Mouse (Mus musculus) midbrain, embryonic 11.5 days (tissue): ENCODE data around the gene Snorc. TPM values are rescaled to one million over a fixed set of nuclear protein-coding genes. Genes with fewer than 3 reads are reported as not detected.

Source experiments
- ATAC-seq: fragments of 200-750 bp; cut with Nextera tagmentation; 2 replicates; pipeline ENCODE4 v1.8.0; 2017; ENCODE audit warnings: moderate TSS enrichment, moderate library complexity; ENCODE audit not compliant: low FRiP score
- DNase-seq: peaks from one replicate; pipeline ENCODE4 v3.0.0; 2015; ENCODE audit warnings: low spot score; ENCODE audit errors: missing footprints
- H3K27ac ChIP-seq: fragments of 300-500 bp; sonication (generic); 2 replicates; pipeline ENCODE4 v1.5.1; 2014; ENCODE audit warnings: low read depth, low read length
- H3K27me3 ChIP-seq: fragments of 300-500 bp; sonication (generic); 2 replicates; pipeline ENCODE4 v1.6.1; 2014; ENCODE audit warnings: mild to moderate bottlenecking, low read length, moderate library complexity, mixed read lengths; ENCODE audit not compliant: control insufficient read depth, insufficient read depth
- H3K36me3 ChIP-seq: fragments of 300-500 bp; sonication (generic); 2 replicates; pipeline ENCODE4 v1.6.1; 2014; ENCODE audit warnings: mild to moderate bottlenecking, low read length, moderate library complexity, mixed read lengths; ENCODE audit not compliant: control insufficient read depth, insufficient read depth
- H3K4me1 ChIP-seq: fragments of 300-500 bp; sonication (generic); 2 replicates; pipeline ENCODE4 v1.6.1; 2014; ENCODE audit warnings: low read length; ENCODE audit not compliant: control insufficient read depth, insufficient read depth
- H3K4me2 ChIP-seq: fragments of 300-500 bp; sonication (generic); 2 replicates; pipeline ENCODE4 v1.6.1; 2014; ENCODE audit warnings: mild to moderate bottlenecking, moderate library complexity
- H3K4me3 ChIP-seq: fragments of 300-500 bp; sonication (generic); 2 replicates; pipeline ENCODE4 v1.5.1; 2014; ENCODE audit warnings: low read depth, low read length
- H3K9ac ChIP-seq: fragments of 300-500 bp; sonication (generic); 2 replicates; pipeline ENCODE4 v1.6.1; 2014; ENCODE audit warnings: low read length
- H3K9me3 ChIP-seq: fragments of 300-500 bp; sonication (generic); 2 replicates; pipeline ENCODE4 v1.6.1; 2016; ENCODE audit warnings: low read length; ENCODE audit not compliant: control insufficient read depth
- WGBS: fragments of 180-500 bp; shearing (Covaris S2); extraction: QIAGEN DNeasy Blood & Tissue Kit; methylation state at CpG from one replicate; pipeline ENCODE4 v1.1.7; 2014; 5-methylcytosine and 5-hydroxymethylcytosine counted together
- polyA plus RNA-seq: library from polyadenylated mRNA; unstranded; fragments of >200 nt; fragmentation: Nextera tagmentation; extraction: Ambion mirVana; gene quantifications from 2 replicates; pipeline ENCODE4 v1.2.1, GENCODE M21; 2014

Gene Snorc
- polyA plus RNA-seq, 1 experiment from 2014 or later, result not detected

DNA sequence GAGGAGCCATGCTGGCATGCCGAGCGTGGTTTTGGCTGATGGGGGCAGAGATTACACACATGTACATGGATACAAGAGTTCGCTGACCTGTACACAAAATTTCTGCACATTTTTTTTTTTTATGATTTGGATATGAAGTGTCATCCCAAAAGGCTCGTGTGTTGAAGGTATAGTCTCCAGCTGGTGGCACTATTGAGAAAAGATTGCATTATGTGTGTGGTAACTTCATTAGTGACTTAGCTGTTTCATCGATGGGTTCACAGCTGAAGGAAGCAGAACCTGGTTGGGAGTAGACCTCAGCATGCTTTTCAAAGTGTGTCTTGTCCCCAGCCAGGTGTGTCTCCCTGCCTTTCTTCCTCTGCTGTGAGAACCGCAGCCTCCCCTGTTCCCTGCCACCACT, 1.8 kb upstream of the Snorc start:
- Histone ChIP-seq H3K27ac (no peak overlapping the region), H3K36me3 (no peaks in the 10 kb centered on the region), H3K4me3 (no peak overlapping the region), H3K9me3 (no peaks in the 10 kb centered on the region), H3K9ac (no peak overlapping the region), H3K27me3 (no peaks in the 10 kb centered on the region), H3K4me2 (no peak overlapping the region), H3K4me1 (no peaks in the 10 kb centered on the region)
- DNase-seq, result no peak
- 80% methylated on average over 6 of the region's 6 CpGs for WGBS
- no peak for ATAC-seq

DNA sequence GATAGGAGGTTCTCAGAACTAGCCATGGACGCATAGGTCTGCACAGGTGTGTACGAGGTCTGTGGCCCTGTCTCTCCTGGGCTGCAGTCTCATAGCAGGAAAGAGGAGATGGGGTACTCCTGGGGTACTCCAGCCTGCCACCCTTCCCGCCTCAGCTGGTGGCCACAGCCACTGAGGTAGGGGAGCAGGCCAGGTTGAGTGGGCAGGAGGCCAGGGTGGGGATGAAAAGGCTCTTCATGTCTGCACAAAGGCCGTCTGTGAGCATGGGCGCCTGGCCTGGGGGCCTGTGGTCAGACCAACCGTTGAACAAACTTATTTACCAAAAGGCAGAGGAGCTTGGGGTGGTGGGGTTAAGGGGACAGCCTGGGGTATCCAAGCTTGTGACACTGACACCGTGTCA, 1.8 kb downstream of the Snorc start:
- H3K4me2 ChIP-seq, result no peak overlapping the region
- no peak overlapping the region for H3K4me3 ChIP-seq
- H3K9ac ChIP-seq, result no peak overlapping the region
- H3K27ac ChIP-seq, result no peak overlapping the region
- H3K9me3 ChIP-seq, result no peaks in the 10 kb centered on the region
- H3K36me3 ChIP-seq, result no peaks in the 10 kb centered on the region
- peaks cover 5% of the 10 kb centered on the region; the same call in 1 of the 2 replicates for H3K4me1 ChIP-seq
- ATAC-seq (no peak), DNase-seq (no peak)
- WGBS, result 86% methylated on average over 7 of the region's 7 CpGs
- peaks cover 9% of the 10 kb centered on the region; the same call in 1 of the 2 replicates for H3K27me3 ChIP-seq

DNA sequence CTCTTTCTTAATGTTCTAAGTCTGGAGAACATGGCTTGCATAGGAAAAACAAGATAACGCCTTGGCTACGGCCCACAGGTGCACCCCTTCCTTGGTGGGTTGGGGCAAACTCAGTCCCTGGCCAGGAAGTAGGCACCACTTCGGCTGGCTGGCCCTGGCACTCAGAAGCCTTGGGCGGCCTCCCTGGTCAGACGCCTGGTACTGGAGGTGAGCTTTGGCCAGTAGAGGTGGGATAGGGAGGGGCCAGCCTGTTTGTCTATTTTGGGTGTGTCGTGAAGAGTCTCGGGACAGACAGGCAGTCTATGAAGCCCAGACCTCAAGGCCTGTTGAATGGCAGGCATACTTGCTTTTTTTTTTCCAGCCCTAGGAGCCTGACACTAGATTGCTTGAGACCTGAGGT, 2.5 kb downstream of the Snorc start:
- Histone ChIP-seq H3K27ac (no peak overlapping the region), H3K4me3 (no peak overlapping the region), H3K9me3 (no peaks in the 10 kb centered on the region), H3K4me2 (no peak overlapping the region), H3K27me3 (peaks cover 9% of the 10 kb centered on the region; the same call in 1 of the 2 replicates), H3K9ac (no peak overlapping the region), H3K36me3 (no peaks in the 10 kb centered on the region), H3K4me1 (peaks cover 5% of the 10 kb centered on the region; the same call in 1 of the 2 replicates)
- ATAC-seq (no peak), DNase-seq (no peak)
- 90% methylated on average over 7 of the region's 7 CpGs for WGBS

DNA sequence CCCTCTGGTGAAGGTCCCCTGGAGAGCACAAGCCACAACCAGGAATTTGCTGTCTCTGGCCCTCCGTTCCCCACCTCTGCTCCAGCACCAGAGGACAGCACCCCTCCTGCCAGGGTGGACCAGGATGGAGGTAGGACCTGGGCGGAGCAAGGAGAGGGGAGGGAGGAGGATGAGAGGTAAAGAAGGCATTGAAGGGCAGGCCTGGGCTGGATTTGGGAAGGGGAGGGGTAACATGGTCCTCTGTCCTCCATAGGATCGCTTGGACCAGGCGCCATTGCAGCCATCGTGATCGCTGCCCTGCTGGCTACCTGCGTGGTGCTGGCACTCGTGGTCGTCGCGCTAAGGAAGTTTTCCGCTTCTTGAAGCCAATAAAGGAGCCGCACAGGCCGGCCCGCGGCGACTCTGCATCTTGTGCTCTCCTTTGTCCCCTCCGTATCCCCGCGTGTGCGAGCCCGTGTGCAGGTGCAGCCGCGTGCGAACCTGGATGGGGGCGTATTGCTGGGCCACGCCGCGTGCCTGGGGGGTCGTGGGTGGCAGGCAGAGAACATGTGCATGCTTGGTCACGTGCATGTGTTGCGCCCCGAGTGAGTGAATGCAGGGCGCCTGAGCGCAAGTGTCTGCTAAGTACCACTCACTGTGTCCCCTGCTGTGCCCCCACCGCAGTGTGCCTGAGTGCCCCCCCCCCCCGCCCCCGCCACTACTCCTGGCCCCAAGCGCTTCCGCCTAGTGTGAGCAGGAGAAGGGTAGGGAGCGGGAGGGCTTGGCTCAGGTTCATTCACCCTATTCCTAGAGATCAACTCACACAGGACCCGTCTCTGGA, 5.2 kb downstream of the Snorc start:
- Histone ChIP-seq H3K27me3 (peaks cover 9% of the 10 kb centered on the region; the same call in 1 of the 2 replicates), H3K4me2 (peak overlapping the region; percentile 78), H3K36me3 (no peaks in the 10 kb centered on the region), H3K4me1 (peaks cover 5% of the 10 kb centered on the region; the same call in 1 of the 2 replicates), H3K27ac (no peak overlapping the region), H3K4me3 (peak overlapping the region; percentile 36), H3K9ac (peak overlapping the region; percentile 63), H3K9me3 (no peaks in the 10 kb centered on the region)
- ATAC-seq (peak; percentile 50), DNase-seq (peak; percentile 90)
- 2% methylated on average over 38 of the region's 42 CpGs for WGBS

DNA sequence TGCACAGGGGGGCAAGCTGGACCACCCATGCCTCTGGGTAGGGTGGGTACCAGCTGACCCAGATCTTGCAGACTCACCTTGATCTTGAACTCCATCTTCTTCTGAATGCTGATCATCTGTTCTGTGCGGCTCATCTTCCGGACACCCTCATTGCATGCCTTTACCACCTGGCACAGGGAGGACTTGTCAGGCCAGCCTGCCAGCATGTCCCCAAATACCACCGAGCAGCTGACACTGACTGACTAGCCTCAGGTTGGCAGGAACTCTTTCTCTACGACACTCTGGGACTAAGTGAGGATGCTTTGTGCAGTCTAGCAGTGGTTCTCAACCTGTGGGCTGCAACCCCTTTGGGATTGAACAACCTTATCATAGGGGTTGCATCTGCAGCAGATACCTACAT, 12.5 kb downstream of the Snorc start:
- no peak for ATAC-seq
- H3K4me3 ChIP-seq, result no peak overlapping the region
- no peaks in the 10 kb centered on the region for H3K9me3 ChIP-seq

GRCm38 (mm10) chr1:87486386-87486785, 16.3 kb downstream of the Snorc start:
- no peak for ATAC-seq
- Histone ChIP-seq H3K9me3 (no peaks in the 10 kb centered on the region), H3K36me3 (no peaks in the 10 kb centered on the region), H3K4me2 (no peak overlapping the region), H3K27ac (no peak overlapping the region), H3K9ac (no peak overlapping the region), H3K4me1 (no peaks in the 10 kb centered on the region), H3K27me3 (no peaks in the 10 kb centered on the region), H3K4me3 (no peak overlapping the region)
- WGBS, result 88% methylated on average over 6 of the region's 6 CpGs
- DNase-seq, result no peak

More for the DNA sequence above, 12.5 kb downstream of the Snorc start:
- H3K27me3 ChIP-seq, result no peaks in the 10 kb centered on the region
- no peak for DNase-seq
- no peaks in the 10 kb centered on the region for H3K4me1 ChIP-seq
- no peaks in the 10 kb centered on the region for H3K36me3 ChIP-seq
- H3K27ac ChIP-seq, result no peak overlapping the region
- H3K4me2 ChIP-seq, result no peak overlapping the region
- no peak overlapping the region for H3K9ac ChIP-seq
- 82% methylated on average over 4 of the region's 4 CpGs for WGBS

DNA sequence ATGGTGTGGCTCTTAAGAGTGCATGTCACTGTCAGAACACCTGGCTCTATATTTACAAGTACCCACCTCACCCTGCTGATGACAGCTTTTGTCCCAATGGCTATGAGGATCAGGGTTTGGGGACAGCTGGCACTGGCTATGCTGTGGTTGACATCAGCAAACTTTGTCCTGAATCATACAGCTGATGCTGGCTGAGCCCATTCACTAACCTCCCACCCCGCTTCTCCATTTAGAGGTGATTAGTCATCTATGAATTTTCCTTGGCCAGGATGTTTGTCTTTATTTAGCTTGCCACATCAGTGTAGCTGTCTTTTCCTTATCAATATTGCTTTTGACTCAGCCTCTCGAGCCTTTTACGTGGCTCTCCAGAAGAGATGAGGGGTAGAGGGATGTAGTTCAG, 22.2 kb downstream of the Snorc start:
- Histone ChIP-seq H3K9me3 (no peaks in the 10 kb centered on the region), H3K4me2 (no peak overlapping the region), H3K27ac (no peak overlapping the region), H3K27me3 (no peaks in the 10 kb centered on the region), H3K4me1 (no peaks in the 10 kb centered on the region), H3K4me3 (no peak overlapping the region), H3K36me3 (no peaks in the 10 kb centered on the region), H3K9ac (no peak overlapping the region)
- no peak for ATAC-seq
- 91% methylated on average over 3 of the region's 3 CpGs for WGBS
- no peak for DNase-seq

- Histone ChIP-seq H3K27me3 (no peaks in the 10 kb centered on the region), H3K9ac (no peak overlapping the region), H3K4me1 (no peaks in the 10 kb centered on the region), H3K4me3 (no peak overlapping the region), H3K36me3 (no peaks in the 10 kb centered on the region), H3K27ac (no peak overlapping the region), H3K4me2 (no peak overlapping the region), H3K9me3 (no peaks in the 10 kb centered on the region)
- no peak for ATAC-seq
- no peak for DNase-seq
- WGBS, result 73% methylated on average over 4 of the region's 4 CpGs
These were observed 23.5 kb downstream of the Snorc start for GRCm38 (mm10) chr1:87493542-87493941.

GRCm38 (mm10) chr1:87505524-87505923, 35.5 kb downstream of the Snorc start:
- H3K9me3 ChIP-seq, result no peaks in the 10 kb centered on the region
- peaks cover 8% of the 10 kb centered on the region for H3K4me1 ChIP-seq
- ATAC-seq, result no peak
- no peak overlapping the region for H3K27ac ChIP-seq
- no peak overlapping the region for H3K4me2 ChIP-seq
- H3K36me3 ChIP-seq, result no peaks in the 10 kb centered on the region
- H3K4me3 ChIP-seq, result no peak overlapping the region
- H3K9ac ChIP-seq, result no peak overlapping the region
- H3K27me3 ChIP-seq, result peaks cover 21% of the 10 kb centered on the region
- 89% methylated on average over 4 of the region's 4 CpGs for WGBS
- DNase-seq, result no peak
